Mouse (Mus musculus) mature B cell (primary cell): Measurements from ENCODE around the gene Tecpr2.
"Not testable (repeated sequence)": the region's sequence is repeated elsewhere in the genome, so short reads cannot be mapped to it uniquely, and the experiment has no call there.

Source experiments
- in situ Hi-C: fragments of 300-500 bp; cut with MboI; formaldehyde crosslinking; loops from 2 replicates; pipeline ENCODE4 v1.14.3; 2019

Gene Tecpr2

DNA sequence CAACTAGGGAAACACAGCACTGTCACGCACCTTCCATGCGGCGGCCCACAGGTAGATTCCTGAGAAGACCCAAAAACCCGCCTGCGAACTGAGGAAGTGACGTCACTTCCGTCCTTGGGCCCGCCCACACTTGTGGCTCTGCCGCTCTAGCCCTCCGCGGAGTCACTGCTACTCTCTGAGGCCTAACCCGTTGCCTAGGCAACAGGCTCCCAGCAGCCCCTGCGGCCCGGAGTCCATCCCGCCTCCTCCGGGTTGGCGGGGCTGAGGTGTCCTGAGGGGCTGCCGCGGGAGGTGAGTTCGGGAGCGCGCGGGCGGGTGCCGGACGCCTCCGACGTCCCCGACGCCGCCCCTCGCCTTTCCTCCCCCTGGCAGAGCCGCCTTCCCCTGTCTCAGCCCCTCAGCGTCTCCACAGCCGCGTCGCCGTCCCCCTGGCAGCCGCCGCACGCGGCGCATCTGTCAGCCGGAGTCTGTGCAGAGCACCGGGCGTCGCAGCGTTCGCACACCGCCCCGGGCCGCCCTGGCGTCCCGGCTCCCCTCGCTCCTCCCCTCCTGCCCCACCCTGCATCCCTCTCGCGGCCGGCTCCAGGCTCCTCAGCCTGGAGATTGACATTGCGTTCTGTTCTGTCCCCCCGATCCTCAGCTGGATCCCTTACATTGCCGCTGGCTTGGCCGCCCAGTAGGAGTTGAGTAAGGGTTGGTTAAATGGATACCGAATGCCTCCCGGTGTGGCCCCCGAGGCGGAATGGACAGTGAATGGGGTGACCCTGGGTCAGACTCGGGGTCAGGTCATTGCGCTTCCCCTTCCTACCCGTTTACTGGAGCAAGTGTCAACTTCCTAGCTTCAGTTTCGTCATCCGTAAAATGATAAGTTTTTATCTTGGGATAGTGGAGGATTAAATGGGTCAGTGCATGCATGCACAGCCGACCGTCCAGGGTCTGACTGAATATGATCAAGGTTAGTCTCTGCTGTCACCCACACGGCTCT lies at the start of gene Tecpr2, which contains the start of gene Cinp:
Gene Tecpr2 (plus strand): TSS at position 229 of the 985 bp plus-strand sequence.
Gene Cinp (minus strand): TSS at position 110 of the 985 bp plus-strand sequence.
- in situ Hi-C loops = no loop called here

GRCm38 (mm10) chr12:110840348-110841198 lies 48.5 kb upstream of the Tecpr2 start, which contains the start of gene Mok:
Gene Mok (minus strand): TSS chr12:110840939.
- in situ Hi-C loops = loop anchor here (5.0 to 10.0 kb wide), 2 partner anchors 248 to 396 kb away; partner anchors contain the start of gene Ppp2r5c

GRCm38 (mm10) chr12:110841731-110842493 lies 47.2 kb upstream of the Tecpr2 start:
- in situ Hi-C loops = loop anchor here (5.0 to 10.0 kb wide), 2 partner anchors 250 to 397 kb away; partner anchors contain the start of gene Ppp2r5c

GRCm38 (mm10) chr12:110843194-110844048 lies 45.6 kb upstream of the Tecpr2 start:
- in situ Hi-C loops = loop anchor here (5.0 to 10.0 kb wide), 2 partner anchors 251 to 399 kb away; partner anchors contain the start of gene Ppp2r5c

DNA sequence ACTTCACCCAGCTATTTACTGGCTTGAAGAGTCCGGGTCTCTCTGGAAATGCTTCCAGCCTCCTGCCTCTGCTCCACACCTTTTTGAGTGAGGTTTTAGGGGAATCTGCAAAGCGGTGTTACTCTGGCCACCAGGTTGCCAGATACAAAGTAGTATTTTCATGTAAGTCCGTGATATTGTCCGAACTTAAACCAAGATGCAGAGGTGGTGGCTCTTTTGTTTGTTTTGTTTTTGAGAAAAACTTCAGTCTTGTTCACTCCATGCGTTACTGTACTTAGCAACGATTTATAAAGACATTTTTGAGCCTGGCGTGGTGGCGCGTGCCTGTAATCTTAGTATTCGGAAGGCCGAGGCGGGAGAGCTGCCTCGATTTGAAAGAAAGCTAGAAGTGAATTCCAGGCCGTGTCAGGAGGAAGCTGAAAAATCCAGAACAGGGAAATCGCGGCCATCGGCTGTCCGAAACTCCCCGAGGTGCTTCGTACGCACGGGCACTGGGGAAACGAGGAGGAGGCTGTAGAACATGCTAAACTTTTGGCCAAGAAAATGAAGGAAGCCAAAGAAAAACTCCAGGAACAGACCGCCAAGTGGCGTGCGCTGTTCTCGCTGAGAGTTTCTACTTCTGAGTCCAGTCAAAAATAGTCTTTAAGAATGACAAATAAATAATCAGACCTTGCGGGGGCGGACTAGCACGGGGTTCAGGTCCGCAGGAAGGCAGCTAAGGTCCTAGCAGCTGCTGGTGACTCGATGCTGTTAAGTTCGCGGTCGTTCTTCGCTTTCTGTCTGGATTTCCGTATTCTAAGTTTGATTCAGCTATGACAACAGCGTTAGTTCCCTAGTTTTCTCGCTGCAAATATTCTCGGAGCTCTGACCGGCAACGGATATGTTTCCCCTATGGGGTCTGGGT lies 44.6 kb upstream of the Tecpr2 start:
- in situ Hi-C loops = loop anchor here (5.0 to 10.0 kb wide), 2 partner anchors 252 to 400 kb away; partner anchors contain the start of gene Ppp2r5c

DNA sequence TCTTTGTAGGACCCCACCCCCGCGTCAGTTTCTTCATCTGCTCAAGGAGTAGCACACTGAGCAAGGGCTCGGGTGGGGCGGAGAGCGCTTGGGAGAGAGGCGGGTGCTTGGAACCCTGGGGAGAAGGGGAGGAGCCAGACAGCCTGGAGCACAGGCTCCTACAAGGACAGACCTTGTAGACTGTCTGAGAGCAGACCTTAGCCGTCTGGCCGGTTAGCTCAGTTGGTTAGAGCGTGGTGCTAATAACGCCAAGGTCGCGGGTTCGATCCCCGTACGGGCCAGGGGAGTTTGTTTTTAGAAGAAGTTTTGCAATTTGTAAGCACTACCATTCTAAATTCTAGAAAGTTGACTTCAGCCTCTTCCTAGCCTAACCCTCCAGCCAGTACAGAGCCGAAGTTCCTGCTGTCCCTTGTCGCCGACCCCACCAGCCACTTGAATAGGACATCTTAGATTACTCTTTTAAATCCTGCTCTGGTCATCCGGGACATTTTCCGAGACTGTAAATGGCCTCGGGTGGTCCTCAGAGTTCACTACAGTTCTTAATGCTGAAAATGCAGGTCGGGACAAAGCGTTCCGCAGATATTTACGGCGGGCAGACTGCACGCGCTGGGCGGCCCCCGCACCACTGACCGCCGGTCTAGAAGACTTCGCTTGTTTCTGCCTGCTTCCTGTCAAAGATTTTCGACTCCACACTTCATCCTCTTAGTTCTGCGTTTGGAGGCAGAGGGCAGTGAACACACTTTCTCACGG lies 43.8 kb upstream of the Tecpr2 start:
- in situ Hi-C loops = loop anchor here (10.0 kb wide), 1 partner anchor 401 kb away; the partner anchor contains the start of gene Ppp2r5c

GRCm38 (mm10) chr12:110846191-110846765 lies 42.8 kb upstream of the Tecpr2 start:
- in situ Hi-C loops = loop anchor here (10.0 kb wide), 1 partner anchor 401 kb away; the partner anchor contains the start of gene Ppp2r5c

- in situ Hi-C loops = no loop called here
Measured at GRCm38 (mm10) chr12:110850010-110850928, 38.8 kb upstream of the Tecpr2 start, which contains the start of gene Zfp839. Gene Zfp839 (plus strand): TSS chr12:110850253.

GRCm38 (mm10) chr12:110850929-110851256 lies 38.2 kb upstream of the Tecpr2 start:
- in situ Hi-C loops = no loop called here

DNA sequence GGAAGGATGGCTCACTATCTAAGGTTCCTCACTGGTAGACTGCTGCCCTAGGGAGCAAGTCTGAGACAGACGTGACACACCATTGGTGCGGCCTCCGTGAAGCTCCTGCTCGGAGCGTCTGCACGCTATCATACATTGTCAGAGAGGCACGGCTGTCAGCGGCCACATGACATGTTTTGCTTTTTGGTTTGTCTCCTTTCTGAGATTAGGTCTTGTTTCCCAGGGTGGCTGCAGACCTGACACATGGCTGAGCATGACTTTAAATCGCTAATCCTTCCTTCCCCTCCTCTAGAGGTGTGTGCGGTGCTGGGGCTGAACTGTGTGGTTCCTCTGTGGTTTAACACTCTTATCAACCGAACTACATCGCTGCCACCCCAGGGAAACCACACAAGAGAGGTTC lies 37.6 kb upstream of the Tecpr2 start:
- in situ Hi-C loops = no loop called here

DNA sequence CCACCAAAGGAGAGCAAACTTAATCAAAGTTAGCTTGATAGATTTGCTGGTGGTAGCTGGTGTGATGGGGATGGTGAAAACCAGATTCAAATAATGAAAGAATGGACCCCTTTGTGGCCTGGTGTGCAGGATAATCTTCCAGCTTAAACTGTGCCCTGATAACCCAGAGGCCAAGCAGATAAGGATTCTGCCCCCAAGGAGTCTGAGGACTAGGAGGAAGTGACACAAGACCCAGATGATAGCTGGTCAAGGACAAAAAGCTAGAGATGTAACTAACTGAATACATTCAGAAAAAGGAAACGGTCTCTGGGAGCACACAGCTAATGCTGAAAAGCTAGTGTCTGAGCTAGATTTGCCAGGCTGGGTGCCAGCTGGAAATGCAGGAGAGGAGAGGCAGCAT lies 37.1 kb upstream of the Tecpr2 start:
- in situ Hi-C loops = no loop called here

GRCm38 (mm10) chr12:110854786-110855737 lies 34.0 kb upstream of the Tecpr2 start:
- in situ Hi-C loops = no loop called here

DNA sequence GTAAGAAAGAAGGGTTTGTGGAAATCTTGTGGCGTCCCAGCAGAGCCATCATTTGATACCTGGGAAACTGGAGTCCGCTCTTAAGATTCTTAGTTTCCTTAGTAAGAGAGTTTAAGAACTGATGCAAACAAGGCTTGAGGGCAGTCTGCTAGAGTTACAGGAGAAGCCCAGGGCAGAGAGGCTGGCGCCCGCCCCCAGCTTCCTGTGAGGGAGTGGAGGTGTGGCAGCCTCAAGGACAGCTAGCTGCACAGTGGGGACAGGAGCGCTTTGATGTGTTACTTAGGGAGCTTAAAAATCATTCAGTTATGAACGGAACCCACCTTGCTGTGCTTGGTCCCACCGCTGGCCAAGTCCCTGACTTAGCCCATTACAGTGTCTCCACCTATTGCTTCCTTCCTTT lies 31.9 kb upstream of the Tecpr2 start:
- in situ Hi-C loops = no loop called here

GRCm38 (mm10) chr12:110858681-110859080 lies 30.4 kb upstream of the Tecpr2 start:
- in situ Hi-C loops = not testable (repeated sequence)

GRCm38 (mm10) chr12:110860293-110860692 lies 28.8 kb upstream of the Tecpr2 start:
- in situ Hi-C loops = no loop called here

DNA sequence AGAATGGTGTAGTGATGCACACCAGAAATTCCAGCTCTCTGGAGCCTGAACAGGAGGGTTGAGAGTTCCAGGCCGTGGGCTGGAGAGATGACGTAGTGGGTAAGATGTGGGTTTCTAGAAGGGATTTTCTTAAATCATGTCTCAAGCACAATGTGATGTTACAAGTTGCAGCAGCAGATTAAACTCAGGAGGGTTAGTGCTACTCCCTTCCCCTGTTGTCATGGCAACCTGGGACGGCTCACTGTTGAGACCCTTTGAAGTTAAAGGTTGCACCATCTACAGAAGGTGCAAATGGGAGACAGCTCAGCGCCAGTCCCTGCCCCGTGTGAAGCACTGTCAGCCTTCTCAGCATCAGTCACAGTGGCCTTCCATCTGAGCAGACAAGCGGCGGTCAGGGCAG lies 27.8 kb upstream of the Tecpr2 start:
- in situ Hi-C loops = no loop called here
